Comparison of ENCODE assay signal across 16 mouse cellular contexts in genomic region chr6:91169129-91169528, GRCm38 (mm10).
"Had no signal": no experiment of that assay in that cellular context is flagged by ENCODE, and none has a peak within 500 bp of the region (broad histone marks: within the 10 kb centered on the region; RNA-seq: fewer than 3 reads in every experiment).

No protein-coding gene starts in this region.

- H3K9ac ChIP-seq: neural tube, embryonic 13.5 days; neural tube, embryonic 15.5 days; stomach, embryonic 15.5 days had no signal

- H3K36me3 ChIP-seq: stomach, embryonic 15.5 days had no signal

- H3K4me2 ChIP-seq: neural tube, embryonic 13.5 days; neural tube, embryonic 15.5 days; stomach, embryonic 15.5 days had no signal

- DNase-seq: retina, postnatal 1 day; right cerebral cortex, adult 18-20 months; right cerebral cortex, postnatal 14 days; right cerebral cortex, postnatal 25 days; right cerebral cortex, postnatal 4 days; spleen, adult 18-20 months; thymus, adult 18-20 months; thymus, adult 2 months; thymus, postnatal 14 days; thymus, postnatal 25 days; thymus, postnatal 36 days; thymus, postnatal 4 days had no signal

- H3K4me3 ChIP-seq: neural tube, embryonic 13.5 days; neural tube, embryonic 15.5 days; stomach, embryonic 15.5 days had no signal

- H3K27ac ChIP-seq: neural tube, embryonic 13.5 days; neural tube, embryonic 15.5 days; stomach, embryonic 15.5 days; stomach, postnatal 0 days had no signal

- H3K27me3 ChIP-seq: neural tube, embryonic 13.5 days; neural tube, embryonic 15.5 days; stomach, embryonic 15.5 days had no signal

- H3K9me3 ChIP-seq: neural tube, embryonic 13.5 days; neural tube, embryonic 15.5 days; stomach, embryonic 15.5 days had no signal

- H3K4me1 ChIP-seq: stomach, embryonic 15.5 days had no signal
